Mouse (Mus musculus) heart, postnatal 0 days (tissue): ENCODE data around the gene 2310034G01Rik. TPM values are rescaled to one million over a fixed set of nuclear protein-coding genes. Genes with fewer than 3 reads are reported as not detected.

Experiments
- ATAC-seq: fragments of 200-750 bp; cut with Nextera tagmentation; 2 replicates; pipeline ENCODE4 v1.8.0; 2017; ENCODE audit warnings: low read depth, moderate number of reproducible peaks, moderate library complexity; ENCODE audit not compliant: insufficient read depth
- DNase-seq: peaks from one replicate; pipeline ENCODE4 v3.0.0-alpha.2; 2016; ENCODE audit warnings: low spot score
- H3K27ac ChIP-seq: fragments of 300-500 bp; sonication (generic); 2 replicates; pipeline ENCODE4 v1.5.1; 2014; ENCODE audit warnings: low read depth, mild to moderate bottlenecking
- H3K27me3 ChIP-seq: fragments of 300-500 bp; sonication (generic); 2 replicates; pipeline ENCODE4 v1.6.1; 2014; ENCODE audit warnings: low read length, mixed read lengths; ENCODE audit not compliant: control insufficient read depth, insufficient read depth
- H3K36me3 ChIP-seq: fragments of 300-500 bp; sonication (generic); replicated peaks from 2 replicates; pipeline ENCODE4 v1.6.1; 2014; ENCODE audit warnings: low read length, mixed read lengths; ENCODE audit not compliant: control insufficient read depth, insufficient read depth
- H3K4me1 ChIP-seq: fragments of 300-500 bp; sonication (generic); 2 replicates; pipeline ENCODE4 v1.6.1; 2014; ENCODE audit warnings: antibody characterized with exemption; ENCODE audit not compliant: control insufficient read depth, insufficient read depth
- H3K4me2 ChIP-seq: fragments of 300-500 bp; sonication (generic); 2 replicates; pipeline ENCODE4 v1.6.1; 2014; ENCODE audit warnings: low read depth, mild to moderate bottlenecking, low read length, moderate library complexity
- H3K4me3 ChIP-seq: fragments of 300-500 bp; sonication (generic); 2 replicates; pipeline ENCODE4 v1.5.1; 2014; ENCODE audit warnings: low read depth, low read length
- H3K9ac ChIP-seq: fragments of 300-500 bp; sonication (generic); replicated peaks from 2 replicates; pipeline ENCODE4 v1.6.1; 2014; ENCODE audit warnings: low read depth, low read length, mixed read lengths
- H3K9me3 ChIP-seq: fragments of 300-500 bp; sonication (generic); replicated peaks from 2 replicates; pipeline ENCODE4 v1.6.1; 2016; ENCODE audit warnings: low read length; ENCODE audit not compliant: control insufficient read depth
- CTCF ChIP-seq: IDR thresholded peaks from 2 replicates; pipeline ENCODE4 v1.5.1; 2016; ENCODE audit warnings: antibody characterized with exemption, control low read depth, low read depth
- EP300 ChIP-seq: IDR thresholded peaks from 2 replicates; pipeline ENCODE4 v1.6.1; 2016; ENCODE audit warnings: antibody characterized with exemption, low read depth
- WGBS: fragments of 180-500 bp; shearing (Covaris S2); extraction: QIAGEN DNeasy Blood & Tissue Kit; methylation state at CpG from one replicate; pipeline ENCODE4 v1.1.7; 2014; 5-methylcytosine and 5-hydroxymethylcytosine counted together
- polyA plus RNA-seq: library from polyadenylated mRNA; unstranded; fragments of >200 nt; fragmentation: Nextera tagmentation; extraction: Ambion mirVana; gene quantifications from 2 replicates; pipeline ENCODE4 v1.2.1, GENCODE M21; 2015
- total RNA-seq: library from RNA; depleted of rRNA; stranded (reverse); fragments of >200 nt; gene quantifications from 2 replicates; pipeline ENCODE4 v1.2.3, GENCODE M21; 2014; ENCODE audit warnings: low replicate concordance

The 2310034G01Rik gene
- total and polyA plus RNA-seq, 2 experiments from 2014 or later: 1.1 to 1.5 TPM

DNA sequence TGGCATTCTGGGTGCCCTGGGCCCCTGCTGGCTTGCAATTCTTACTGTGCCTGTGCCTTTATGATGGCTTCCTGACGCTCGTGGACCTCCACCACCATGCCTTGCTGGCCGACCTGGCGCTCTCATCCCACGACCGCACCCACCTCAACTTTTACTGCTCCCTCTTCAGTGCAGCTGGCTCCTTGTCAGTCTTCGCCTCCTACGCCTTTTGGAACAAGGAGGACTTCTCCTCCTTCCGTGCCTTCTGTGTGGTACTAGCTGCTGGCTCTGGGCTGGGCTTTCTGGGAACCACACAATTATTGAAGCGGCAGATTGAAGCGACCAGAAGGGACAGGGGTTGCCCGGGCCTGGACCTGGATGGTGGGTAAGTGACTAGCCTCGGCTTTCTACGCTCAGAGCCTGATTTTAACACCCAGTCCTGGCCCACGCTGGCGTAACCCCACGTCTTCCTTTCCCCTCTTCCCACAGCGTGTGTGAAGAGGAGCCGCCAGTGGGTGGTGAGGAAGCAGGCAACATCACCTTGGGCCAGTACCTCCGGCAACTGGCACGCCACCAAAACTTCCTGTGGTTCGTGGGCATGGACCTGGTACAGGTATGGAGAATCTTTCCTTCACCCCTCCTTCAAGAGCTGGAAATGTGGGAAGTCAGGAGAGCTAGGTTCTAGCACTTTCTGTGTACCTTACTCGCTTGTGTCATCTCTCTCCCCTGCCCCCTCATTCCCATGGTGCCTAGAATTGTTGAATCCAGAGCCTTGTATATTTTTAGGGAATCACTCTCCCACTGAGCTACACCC lies 17.9 kb upstream of the 2310034G01Rik start:
- no peak overlapping the region for H3K4me3 ChIP-seq
- H3K9me3 ChIP-seq: no peaks in the 10 kb centered on the region
- H3K4me1 ChIP-seq: no peaks in the 10 kb centered on the region
- no peak overlapping the region for H3K9ac ChIP-seq
- 85% methylated on average over 23 of the region's 23 CpGs for WGBS
- H3K4me2 ChIP-seq: no peak overlapping the region
- DNase-seq (no peak), ATAC-seq (no peak)
- TF ChIP-seq EP300 (no peak), CTCF (no peak)
- H3K27ac ChIP-seq: no peak overlapping the region
- H3K36me3 ChIP-seq: no peaks in the 10 kb centered on the region
- no peaks in the 10 kb centered on the region for H3K27me3 ChIP-seq

DNA sequence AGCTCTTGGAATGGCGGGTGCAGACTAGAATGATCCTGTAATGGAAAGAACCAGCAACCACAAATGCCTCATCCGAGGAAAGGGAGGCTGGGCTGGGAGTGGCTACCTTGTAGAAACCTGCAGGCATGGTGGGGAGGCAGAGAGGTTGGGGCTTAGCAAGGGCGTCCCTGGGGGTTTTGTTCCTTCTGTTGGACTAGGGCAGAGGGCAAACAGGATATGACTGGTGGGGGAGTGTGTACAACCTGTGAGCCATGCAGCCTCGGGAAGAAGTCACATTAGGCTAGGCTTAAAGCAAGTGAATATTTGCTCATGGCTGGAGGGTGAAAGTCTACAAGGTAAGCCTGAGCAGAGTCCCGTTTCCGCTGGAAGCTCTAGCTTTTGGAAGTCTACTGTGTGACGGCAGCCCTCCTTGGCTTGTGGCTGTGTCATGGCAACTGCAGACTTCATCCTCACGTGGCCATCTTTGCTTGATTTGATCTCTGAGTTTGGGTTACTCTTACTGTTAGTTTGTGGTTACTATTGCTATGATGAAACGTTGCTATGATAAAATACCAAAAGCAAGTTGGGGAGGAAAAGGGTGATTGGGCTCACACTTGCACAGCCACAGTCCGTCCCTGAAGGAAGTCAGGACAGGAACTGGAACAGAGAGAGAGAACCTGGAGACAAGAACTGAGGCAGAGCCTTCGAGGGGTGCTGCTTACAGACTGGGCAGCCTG lies 13.3 kb upstream of the 2310034G01Rik start:
- 64% methylated on average over 11 of the region's 11 CpGs for WGBS
- Histone ChIP-seq H3K4me3 (no peak overlapping the region), H3K9ac (no peak overlapping the region), H3K4me2 (no peak overlapping the region), H3K9me3 (no peaks in the 10 kb centered on the region), H3K27ac (no peak overlapping the region), H3K27me3 (no peaks in the 10 kb centered on the region), H3K36me3 (no peaks in the 10 kb centered on the region), H3K4me1 (no peaks in the 10 kb centered on the region)
- ATAC-seq (no peak), DNase-seq (no peak)
- TF ChIP-seq CTCF (no peak), EP300 (no peak)

DNA sequence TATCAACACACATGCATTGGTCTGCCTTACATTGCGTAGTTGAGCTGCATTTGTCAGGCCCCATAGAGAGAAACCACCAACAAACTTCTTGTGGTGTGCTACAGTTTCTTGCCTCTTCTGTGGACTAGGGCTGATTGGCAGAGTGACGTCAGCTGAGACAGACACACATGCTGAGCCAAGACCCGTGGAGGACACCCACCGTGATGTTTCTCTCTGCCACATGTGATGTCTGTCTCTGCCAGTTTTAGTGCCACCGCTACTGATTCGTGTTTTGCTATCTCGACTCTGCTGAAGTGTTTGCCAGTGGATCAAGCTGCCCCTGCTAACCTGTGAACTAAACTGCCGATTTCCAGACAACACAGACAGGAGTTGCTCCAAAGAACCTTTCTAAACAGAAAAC lies 12.0 kb upstream of the 2310034G01Rik start:
- Histone ChIP-seq H3K27ac (no peak overlapping the region), H3K4me3 (no peak overlapping the region), H3K9ac (no peak overlapping the region), H3K9me3 (no peaks in the 10 kb centered on the region), H3K27me3 (no peaks in the 10 kb centered on the region), H3K36me3 (no peaks in the 10 kb centered on the region), H3K4me2 (no peak overlapping the region), H3K4me1 (0 out of 2 replicates have a peak, but pooled peaks cover 2% of the 10 kb centered on the region)
- TF ChIP-seq EP300 (no peak), CTCF (no peak)
- WGBS: 66% methylated on average over 8 of the region's 8 CpGs
- no peak for ATAC-seq
- DNase-seq: no peak

DNA sequence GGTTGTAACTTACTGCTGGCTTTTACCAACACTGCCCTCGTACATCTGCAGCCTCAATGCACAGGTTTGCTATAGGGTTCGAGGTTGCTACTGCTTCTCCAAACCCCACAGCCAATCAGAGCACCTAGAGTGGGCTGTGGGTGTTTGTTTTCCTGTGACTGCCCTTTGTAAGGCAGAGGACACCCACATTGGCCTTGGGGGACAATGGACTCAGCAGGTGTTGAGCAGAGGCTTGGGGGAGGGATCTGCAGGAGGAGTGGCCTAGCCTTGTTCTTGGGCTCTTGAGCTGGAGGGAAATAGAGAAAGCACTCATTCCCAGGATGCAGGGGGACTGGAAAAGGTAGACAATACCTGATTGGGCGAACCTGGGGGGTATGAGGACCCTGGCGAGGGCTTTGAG lies 8.3 kb upstream of the 2310034G01Rik start:
- 56% methylated on average over 4 of the region's 4 CpGs for WGBS
- no peaks in the 10 kb centered on the region for H3K27me3 ChIP-seq
- TF ChIP-seq EP300 (no peak), CTCF (no peak)
- DNase-seq (no peak), ATAC-seq (peak; percentile 59)
- H3K4me2 ChIP-seq: peak overlapping the region; percentile 83; the same call in 1 of the 2 replicates
- H3K4me3 ChIP-seq: 0 out of 2 replicates have a peak overlapping the region, but pooled peaks have one; percentile 55
- no peaks in the 10 kb centered on the region for H3K9me3 ChIP-seq
- peak overlapping the region; percentile 84 for H3K27ac ChIP-seq
- H3K9ac ChIP-seq: no peak overlapping the region
- 0 out of 2 replicates have a peak, but pooled peaks cover 7% of the 10 kb centered on the region for H3K4me1 ChIP-seq
- no peaks in the 10 kb centered on the region for H3K36me3 ChIP-seq

DNA sequence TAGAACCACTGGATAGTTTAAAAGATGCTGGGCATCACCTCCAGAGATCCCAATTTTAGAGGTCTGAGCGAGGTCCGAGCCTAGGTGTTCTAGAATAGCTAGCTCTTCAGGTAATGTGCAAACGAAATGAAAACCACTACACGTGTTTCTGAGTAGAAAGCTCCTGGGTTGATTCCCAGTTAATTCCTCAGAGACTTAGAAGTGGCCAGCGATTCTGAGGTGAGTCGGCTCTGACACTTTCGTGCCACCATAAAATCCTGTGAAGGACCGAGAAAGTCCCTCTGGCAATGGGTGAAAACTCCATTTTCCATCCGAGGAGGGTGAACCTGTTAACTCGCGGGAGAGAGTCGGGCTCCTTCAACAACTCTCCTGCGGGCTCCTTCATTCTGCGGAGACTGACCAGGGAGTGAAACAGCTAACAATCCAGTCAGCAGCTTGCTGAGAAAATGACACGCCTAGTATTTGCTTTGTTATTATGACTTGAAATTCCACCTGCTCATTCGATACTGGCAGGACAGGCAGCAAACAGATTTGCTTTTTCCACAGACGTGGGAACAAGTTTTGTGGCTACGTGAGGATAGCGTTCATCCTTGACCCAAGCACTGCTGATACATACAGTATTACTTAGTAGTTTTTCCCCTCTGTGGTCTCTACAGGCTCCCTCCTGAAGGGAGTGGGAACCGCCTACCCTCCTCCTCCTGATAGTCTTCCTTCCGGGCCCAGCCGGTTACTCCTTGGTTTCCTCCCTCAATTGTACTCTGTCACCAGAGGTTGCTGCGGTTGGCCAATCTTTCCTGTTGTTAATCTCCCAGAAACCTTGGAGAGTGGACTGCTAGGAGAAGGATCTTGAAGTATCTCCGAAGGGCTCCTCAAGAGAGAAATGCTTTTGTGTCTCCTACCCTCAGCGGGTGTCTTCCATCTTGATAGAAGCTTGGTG lies 7.5 kb upstream of the 2310034G01Rik start:
- Histone ChIP-seq H3K4me1 (0 out of 2 replicates have a peak, but pooled peaks cover 7% of the 10 kb centered on the region), H3K27ac (peak overlapping the region; percentile 84), H3K27me3 (no peaks in the 10 kb centered on the region), H3K9ac (peak overlapping the region; percentile 37; the same call in 1 of the 2 replicates), H3K9me3 (no peaks in the 10 kb centered on the region), H3K4me3 (peak overlapping the region; percentile 55), H3K4me2 (peak overlapping the region; percentile 83), H3K36me3 (no peaks in the 10 kb centered on the region)
- no peak; the same call in 1 of the 2 replicates for TF ChIP-seq EP300
- no peak for TF ChIP-seq CTCF
- DNase-seq (peak; percentile 38), ATAC-seq (peak; percentile 61)
- WGBS: 18% methylated on average over 25 of the region's 25 CpGs
